Mouse (Mus musculus): ENCODE results near the gene Rmnd1. TPM values are rescaled to one million over a fixed set of nuclear protein-coding genes. Genes with fewer than 3 reads are reported as not detected.

Gene Rmnd1
- polyA plus RNA-seq, 2 experiments: 19.3 to 19.8 TPM

GRCm38 (mm10) chr10:4354371-4355260, 77.6 kb downstream of the Rmnd1 start:
- Histone ChIP-seq H3K27ac (no peak overlapping the region), H3K4me3 (ENCODE audit: insufficient read depth in 1 of 2, low read depth in 2 of 2, low read length in 2 of 2) (no peak overlapping the region), H3K4me2 (ENCODE audit: low read depth) (no peak overlapping the region), H3K9me3 (ENCODE audit: control insufficient read depth, low read length) (no peaks in the 10 kb centered on the region), H3K27me3 (ENCODE audit: control insufficient read depth, insufficient read depth, low read length) (no peaks in the 10 kb centered on the region), H3K9ac (replicated peaks) (no peak overlapping the region), H3K4me1 (replicated peaks; ENCODE audit: control insufficient read depth in 2 of 2, insufficient read depth in 2 of 2, low read length in 1 of 2) (no peaks in the 10 kb centered on the region), H3K36me3 (replicated peaks; ENCODE audit: control insufficient read depth, insufficient read depth, low read depth) (no peaks in the 10 kb centered on the region)
- DNase-seq (ENCODE audit: low read depth in 3 of 3, low spot score in 3 of 3) (no peak), ATAC-seq (ENCODE audit: insufficient read depth) (no peak)
- TF ChIP-seq EP300 (IDR thresholded peaks at IDR 0.05; ENCODE audit: low read depth) (no peak), CTCF (IDR thresholded peaks at IDR 0.05; ENCODE audit: low read depth) (no peak)
- 76% methylated on average over 38 of the region's 38 CpGs for WGBS (ENCODE audit: insufficient replicate concordance)

Other genes with a start within 250 kb of the Rmnd1 start
- gene Akap12, start 166.0 kb downstream of the Rmnd1 start, polyA plus RNA-seq (2012; rRNA removed): 1.7 and 2.5 TPM in 2 replicates
- 2.9 and 3.2 TPM in 2 replicates for gene Akap12, start 166.0 kb downstream of the Rmnd1 start, polyA plus RNA-seq (2014; fragmentation: Nextera tagmentation; extraction: Ambion mirVana)
- 2.9 and 3.1 TPM in 2 replicates for gene Zbtb2, start 44.3 kb downstream of the Rmnd1 start, polyA plus RNA-seq (2012; rRNA removed)
- gene Zbtb2, start 44.3 kb downstream of the Rmnd1 start, polyA plus RNA-seq (2014; fragmentation: Nextera tagmentation; extraction: Ambion mirVana): 3.0 and 4.7 TPM in 2 replicates
- 8.9 and 12.8 TPM in 2 replicates for gene Armt1, start 79 bp upstream of the Rmnd1 start, polyA plus RNA-seq (2012; rRNA removed)
- 14.1 and 16.1 TPM in 2 replicates for gene Armt1, start 79 bp upstream of the Rmnd1 start, polyA plus RNA-seq (2014; fragmentation: Nextera tagmentation; extraction: Ambion mirVana)
- gene Ccdc170, start 50.1 kb upstream of the Rmnd1 start, polyA plus RNA-seq (2012; rRNA removed): not detected in 2 replicates
- not detected in 2 replicates for gene Ccdc170, start 50.1 kb upstream of the Rmnd1 start, polyA plus RNA-seq (2014; fragmentation: Nextera tagmentation; extraction: Ambion mirVana)
- gene Esr1, start 179.2 kb upstream of the Rmnd1 start, polyA plus RNA-seq (2012; rRNA removed): 0.06 and 0.08 TPM in 2 replicates
- gene Esr1, start 179.2 kb upstream of the Rmnd1 start, polyA plus RNA-seq (2014; fragmentation: Nextera tagmentation; extraction: Ambion mirVana): 0.13 and 0.29 TPM in 2 replicates